Mouse (Mus musculus) erythroblast, embryonic 14.5 days (primary cell): ENCODE results near the gene Selplg.

ENCODE experiments used
- GATA1 ChIP-seq: IDR thresholded peaks from 2 replicates; pipeline ENCODE4 v1.6.1; 2012; ENCODE audit warnings: low read length, inconsistent platforms, mixed read lengths
- TAL1 ChIP-seq: IDR thresholded peaks from 3 replicates; pipeline ENCODE4 v1.6.1; 2012; ENCODE audit warnings: low read length, inconsistent platforms, mixed read lengths

DNA sequence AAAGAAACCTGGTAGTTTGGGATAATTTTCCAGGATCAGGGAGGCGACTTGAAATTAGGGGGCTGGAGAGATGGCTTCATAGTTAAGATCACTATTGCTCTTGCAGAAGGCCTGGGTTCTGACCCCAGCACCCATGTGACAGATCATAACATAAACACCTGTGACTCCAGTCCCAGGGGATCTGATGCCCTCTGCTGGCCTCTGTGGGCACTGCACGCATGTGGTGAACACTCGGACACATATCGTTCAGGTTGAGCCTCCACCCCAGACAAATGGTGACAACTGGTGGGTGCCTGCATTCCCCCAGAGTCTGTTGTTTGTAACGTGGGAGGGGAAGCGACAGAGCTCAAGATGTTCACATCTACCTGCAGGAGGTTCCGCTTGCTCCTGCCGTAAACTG, 28.9 kb upstream of the Selplg start:
- TF ChIP-seq GATA1 (no peak), TAL1 (no peak)
